Mouse (Mus musculus) limb, embryonic 13.5 days (tissue): ENCODE results near the gene Larp1b. TPM values are rescaled to one million over a fixed set of nuclear protein-coding genes. Genes with fewer than 3 reads are reported as not detected.

Experiments used
- polyA plus RNA-seq: library from polyadenylated mRNA; unstranded; fragments of >200 nt; fragmentation: Nextera tagmentation; extraction: Ambion mirVana; gene quantifications from 2 replicates; pipeline ENCODE4 v1.2.1, GENCODE M21; 2015

The Larp1b gene
- polyA plus RNA-seq, 1 experiment from 2014 or later, result 1.5 TPM

Other genes with a start within 250 kb of the Larp1b start
- 0.17 and 0.25 TPM in 2 replicates for gene Slc25a31, start 241.0 kb upstream of the Larp1b start, polyA plus RNA-seq
- 3.6 and 4.6 TPM in 2 replicates for gene Hspa4l, start 205.3 kb upstream of the Larp1b start, polyA plus RNA-seq
- 53.0 and 55.2 TPM in 2 replicates for gene Plk4, start 149.8 kb upstream of the Larp1b start, polyA plus RNA-seq
- gene Mfsd8, start 102.9 kb upstream of the Larp1b start, polyA plus RNA-seq, result 6.9 and 7.7 TPM in 2 replicates
- gene Abhd18, start 102.9 kb upstream of the Larp1b start, polyA plus RNA-seq, result 8.5 and 10.5 TPM in 2 replicates
- gene 1700034I23Rik, start 47.3 kb upstream of the Larp1b start, polyA plus RNA-seq, result 0.28 and 0.37 TPM in 2 replicates
- 39.1 and 40.1 TPM in 2 replicates for gene Pgrmc2, start 133.2 kb downstream of the Larp1b start, polyA plus RNA-seq